Mouse (Mus musculus): Measurements from ENCODE around the gene Actl6a. TPM values are rescaled to one million over a fixed set of nuclear protein-coding genes. Genes with fewer than 3 reads are reported as not detected.
"Not testable (repeated sequence)": the region's sequence is repeated elsewhere in the genome, so short reads cannot be mapped to it uniquely, and the experiment has no call there.

Actl6a gene
- 105 and 108 TPM in 2 replicates for polyA plus RNA-seq (2016; fragmentation: Nextera tagmentation; extraction: Ambion mirVana)

GRCm38 (mm10) chr3:32705647-32706348, at the start of gene Actl6a:
Gene Actl6a (plus strand): TSS chr3:32706298.
- H3K36me3 ChIP-seq; H3K27me3 ChIP-seq (replicated peaks); H3K4me3 ChIP-seq; H3K4me1 ChIP-seq (replicated peaks); H3K27ac ChIP-seq (ENCODE audit: poor library complexity, severe bottlenecking); H3K4me2 ChIP-seq; H3K9me3 ChIP-seq (replicated peaks); ATAC-seq (ENCODE audit: insufficient number of reproducible peaks, low FRiP score); H3K9ac ChIP-seq: not testable (repeated sequence)
- WGBS = 71% methylated on average over 9 of the region's 9 CpGs

GRCm38 (mm10) chr3:32656398-32656994, 49.6 kb upstream of the Actl6a start:
- Histone ChIP-seq H3K27me3 (replicated peaks) (no peaks in the 10 kb centered on the region), H3K4me3 (no peak overlapping the region), H3K9ac (no peak overlapping the region), H3K4me2 (no peak overlapping the region), H3K9me3 (replicated peaks) (no peaks in the 10 kb centered on the region; the same call in 1 of the 2 replicates), H3K4me1 (replicated peaks) (peaks cover 16% of the 10 kb centered on the region), H3K36me3 (no peaks in the 10 kb centered on the region), H3K27ac (ENCODE audit: poor library complexity, severe bottlenecking) (no peak overlapping the region)
- 48% methylated on average over 10 of the region's 10 CpGs for WGBS
- no peak for ATAC-seq (ENCODE audit: insufficient number of reproducible peaks, low FRiP score)

- peak overlapping the region; percentile 42 for H3K4me3 ChIP-seq
- H3K4me2 ChIP-seq = peak overlapping the region; percentile 67
Observed at GRCm38 (mm10) chr3:32658401-32658800, 47.7 kb upstream of the Actl6a start.

GRCm38 (mm10) chr3:32658821-32659220, 47.3 kb upstream of the Actl6a start:
- H3K9ac ChIP-seq = peak overlapping the region; percentile 64
- peak; percentile 51; the same call in 1 of the 2 replicates for ATAC-seq (ENCODE audit: insufficient number of reproducible peaks, low FRiP score)

More at GRCm38 (mm10) chr3:32658401-32658800, 47.7 kb upstream of the Actl6a start:
- Histone ChIP-seq H3K9ac (peak overlapping the region; percentile 64; the same call in 1 of the 2 replicates), H3K27ac (ENCODE audit: poor library complexity, severe bottlenecking) (no peak overlapping the region), H3K9me3 (replicated peaks) (no peaks in the 10 kb centered on the region), H3K27me3 (replicated peaks) (no peaks in the 10 kb centered on the region), H3K4me1 (replicated peaks) (peaks cover 16% of the 10 kb centered on the region), H3K36me3 (no peaks in the 10 kb centered on the region)
- 39% methylated on average over 7 of the region's 7 CpGs for WGBS
- ATAC-seq (ENCODE audit: insufficient number of reproducible peaks, low FRiP score) = no peak

GRCm38 (mm10) chr3:32659506-32659905, 46.6 kb upstream of the Actl6a start:
- no peak overlapping the region for H3K27ac ChIP-seq (ENCODE audit: poor library complexity, severe bottlenecking)
- no peak overlapping the region for H3K4me3 ChIP-seq
- no peaks in the 10 kb centered on the region for H3K27me3 ChIP-seq (replicated peaks)
- no peak overlapping the region for H3K9ac ChIP-seq
- H3K4me2 ChIP-seq = no peak overlapping the region
- H3K4me1 ChIP-seq (replicated peaks) = peaks cover 16% of the 10 kb centered on the region
- ATAC-seq (ENCODE audit: insufficient number of reproducible peaks, low FRiP score) = no peak
- no peaks in the 10 kb centered on the region for H3K36me3 ChIP-seq
- no peaks in the 10 kb centered on the region for H3K9me3 ChIP-seq (replicated peaks)
- 90% methylated on average over 2 of the region's 2 CpGs for WGBS

More at GRCm38 (mm10) chr3:32658821-32659220, 47.3 kb upstream of the Actl6a start:
- H3K36me3 ChIP-seq = no peaks in the 10 kb centered on the region
- H3K27me3 ChIP-seq (replicated peaks) = no peaks in the 10 kb centered on the region
- 21% methylated on average over 16 of the region's 16 CpGs for WGBS
- peak overlapping the region; percentile 67 for H3K4me2 ChIP-seq
- peak overlapping the region; percentile 52; the same call in 1 of the 2 replicates for H3K27ac ChIP-seq (ENCODE audit: poor library complexity, severe bottlenecking)
- H3K4me3 ChIP-seq = peak overlapping the region; percentile 42
- peaks cover 16% of the 10 kb centered on the region for H3K4me1 ChIP-seq (replicated peaks)
- H3K9me3 ChIP-seq (replicated peaks) = no peaks in the 10 kb centered on the region

DNA sequence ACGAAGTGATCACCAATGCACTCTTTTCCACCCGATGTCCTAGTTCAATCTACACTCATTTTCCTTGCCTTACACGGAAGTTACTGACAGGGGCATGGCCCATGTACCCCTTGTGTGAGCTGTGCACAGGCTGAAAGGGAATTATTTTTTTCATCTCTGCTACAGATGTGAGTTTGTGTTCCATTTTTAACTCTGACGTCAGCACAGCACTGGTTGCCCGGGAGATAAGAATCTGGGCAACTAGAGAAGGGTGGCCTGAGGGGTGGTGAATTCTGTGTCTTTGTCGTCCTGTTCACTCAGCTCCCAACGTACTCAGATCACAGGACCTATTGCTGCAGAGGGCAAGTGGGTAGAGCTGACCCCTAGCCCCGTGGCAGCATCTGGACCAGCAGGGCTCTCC, 45.8 kb upstream of the Actl6a start:
- Histone ChIP-seq H3K27ac (ENCODE audit: poor library complexity, severe bottlenecking) (no peak overlapping the region), H3K9me3 (replicated peaks) (no peaks in the 10 kb centered on the region), H3K36me3 (no peaks in the 10 kb centered on the region), H3K4me1 (replicated peaks) (peaks cover 16% of the 10 kb centered on the region), H3K4me2 (no peak overlapping the region), H3K27me3 (replicated peaks) (no peaks in the 10 kb centered on the region), H3K9ac (no peak overlapping the region), H3K4me3 (no peak overlapping the region)
- 55% methylated on average over 8 of the region's 8 CpGs for WGBS
- peak; percentile 43; the same call in 1 of the 2 replicates for ATAC-seq (ENCODE audit: insufficient number of reproducible peaks, low FRiP score)

DNA sequence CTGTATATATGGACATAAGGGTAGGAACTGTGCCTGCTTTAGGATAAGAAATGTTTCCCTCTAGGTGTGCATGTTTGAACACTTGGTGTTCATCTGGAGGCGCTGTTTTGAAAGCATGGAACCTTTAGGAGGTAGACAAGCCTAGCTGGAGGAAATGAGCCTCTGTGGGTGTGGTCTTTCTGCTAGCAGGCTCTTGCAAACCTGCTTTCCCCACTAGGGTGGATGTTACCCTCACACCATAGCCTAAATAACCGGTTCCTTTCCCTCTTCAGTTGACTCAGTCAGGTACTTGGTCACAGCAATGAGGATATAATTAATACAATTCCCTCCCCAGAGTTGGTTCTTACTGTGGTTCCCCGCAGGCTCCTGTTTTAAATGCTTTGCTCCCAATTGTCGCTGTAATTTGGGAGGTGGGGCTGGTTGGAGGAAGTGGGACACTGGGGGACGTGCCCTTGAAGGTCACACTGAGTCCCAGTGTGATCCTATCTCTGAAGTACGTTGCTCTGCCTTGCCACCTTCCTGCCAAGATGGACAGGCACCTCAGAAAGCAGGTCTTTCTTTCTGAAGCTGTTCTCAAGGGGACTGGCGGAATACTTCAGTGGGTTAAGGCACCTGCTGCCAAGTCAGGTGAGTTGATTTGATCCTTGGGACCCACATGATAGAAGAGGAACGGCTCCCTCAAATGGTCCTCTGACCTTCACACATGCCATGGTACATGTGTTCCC, 45.1 kb upstream of the Actl6a start:
- WGBS = 53% methylated on average over 8 of the region's 8 CpGs

GRCm38 (mm10) chr3:32661556-32661930, 44.6 kb upstream of the Actl6a start:
- H3K4me1 ChIP-seq (replicated peaks) = peaks cover 16% of the 10 kb centered on the region
- no peak overlapping the region for H3K9ac ChIP-seq
- no peaks in the 10 kb centered on the region for H3K36me3 ChIP-seq
- no peak for ATAC-seq (ENCODE audit: insufficient number of reproducible peaks, low FRiP score)
- H3K4me2 ChIP-seq = no peak overlapping the region
- WGBS = 90% methylated on average over 3 of the region's 3 CpGs
- no peak overlapping the region for H3K4me3 ChIP-seq
- no peak overlapping the region for H3K27ac ChIP-seq (ENCODE audit: poor library complexity, severe bottlenecking)
- no peaks in the 10 kb centered on the region for H3K27me3 ChIP-seq (replicated peaks)
- H3K9me3 ChIP-seq (replicated peaks) = no peaks in the 10 kb centered on the region

More for the DNA sequence above, 45.1 kb upstream of the Actl6a start:
- H3K4me2 ChIP-seq = no peak overlapping the region
- no peaks in the 10 kb centered on the region for H3K9me3 ChIP-seq (replicated peaks)
- H3K27ac ChIP-seq (ENCODE audit: poor library complexity, severe bottlenecking) = no peak overlapping the region
- H3K4me3 ChIP-seq = no peak overlapping the region
- no peaks in the 10 kb centered on the region for H3K27me3 ChIP-seq (replicated peaks)
- H3K36me3 ChIP-seq = no peaks in the 10 kb centered on the region
- H3K4me1 ChIP-seq (replicated peaks) = peaks cover 16% of the 10 kb centered on the region
- ATAC-seq (ENCODE audit: insufficient number of reproducible peaks, low FRiP score) = no peak
- no peak overlapping the region for H3K9ac ChIP-seq

- Histone ChIP-seq H3K27ac (ENCODE audit: poor library complexity, severe bottlenecking) (no peak overlapping the region), H3K4me2 (no peak overlapping the region), H3K4me3 (no peak overlapping the region), H3K4me1 (replicated peaks) (peaks cover 3% of the 10 kb centered on the region; the same call in 1 of the 2 replicates), H3K36me3 (no peaks in the 10 kb centered on the region), H3K9me3 (replicated peaks) (no peaks in the 10 kb centered on the region), H3K27me3 (replicated peaks) (no peaks in the 10 kb centered on the region), H3K9ac (no peak overlapping the region)
- 69% methylated on average over 9 of the region's 9 CpGs for WGBS
- ATAC-seq (ENCODE audit: insufficient number of reproducible peaks, low FRiP score) = no peak
Observed at GRCm38 (mm10) chr3:32668256-32668959, 37.7 kb upstream of the Actl6a start.

GRCm38 (mm10) chr3:32669211-32669610, 36.9 kb upstream of the Actl6a start:
- H3K4me2 ChIP-seq = no peak overlapping the region
- ATAC-seq (ENCODE audit: insufficient number of reproducible peaks, low FRiP score) = no peak
- H3K27me3 ChIP-seq (replicated peaks) = no peaks in the 10 kb centered on the region
- H3K4me3 ChIP-seq = no peak overlapping the region
- H3K4me1 ChIP-seq (replicated peaks) = peaks cover 3% of the 10 kb centered on the region; the same call in 1 of the 2 replicates
- H3K9ac ChIP-seq = no peak overlapping the region
- WGBS = 68% methylated on average over 6 of the region's 6 CpGs
- H3K36me3 ChIP-seq = no peaks in the 10 kb centered on the region
- no peaks in the 10 kb centered on the region for H3K9me3 ChIP-seq (replicated peaks)
- no peak overlapping the region for H3K27ac ChIP-seq (ENCODE audit: poor library complexity, severe bottlenecking)
